Mouse (Mus musculus): ENCODE measurements around the gene Itsn2. TPM values are rescaled to one million over a fixed set of nuclear protein-coding genes. Genes with fewer than 3 reads are reported as not detected.
"Not testable (repeated sequence)": the region's sequence is repeated elsewhere in the genome, so short reads cannot be mapped to it uniquely, and the experiment has no call there.

Gene Itsn2
- total RNA-seq, 2 experiments from 2014 or later = 40.2 to 45.4 TPM

GRCm38 (mm10) chr12:4708881-4709604 is 116.6 kb downstream of the Itsn2 start:
- no peak for DNase-seq

DNA sequence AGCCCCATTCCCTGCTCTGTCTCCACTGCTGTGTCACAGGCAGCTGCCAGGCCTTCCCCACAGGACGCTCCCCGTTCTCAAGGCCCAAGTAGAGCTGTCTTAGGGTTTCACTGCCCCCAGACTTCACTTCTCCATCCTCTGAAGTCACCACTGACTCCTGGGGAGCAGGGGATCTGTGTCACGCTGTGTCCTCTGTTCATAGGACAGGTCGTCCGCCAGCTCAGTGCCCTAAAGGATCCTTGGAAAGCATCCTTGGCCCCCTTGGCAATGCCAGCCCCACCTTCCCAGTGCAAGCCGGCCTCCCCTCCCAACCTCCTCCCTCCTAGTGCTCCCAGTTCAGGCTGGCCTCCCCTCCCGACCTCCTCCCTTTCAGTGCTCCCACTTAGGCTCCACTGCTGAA is 117.5 kb downstream of the Itsn2 start:
- no peak for DNase-seq

GRCm38 (mm10) chr12:4713361-4713760 is 120.9 kb downstream of the Itsn2 start:
- no peak for DNase-seq

DNA sequence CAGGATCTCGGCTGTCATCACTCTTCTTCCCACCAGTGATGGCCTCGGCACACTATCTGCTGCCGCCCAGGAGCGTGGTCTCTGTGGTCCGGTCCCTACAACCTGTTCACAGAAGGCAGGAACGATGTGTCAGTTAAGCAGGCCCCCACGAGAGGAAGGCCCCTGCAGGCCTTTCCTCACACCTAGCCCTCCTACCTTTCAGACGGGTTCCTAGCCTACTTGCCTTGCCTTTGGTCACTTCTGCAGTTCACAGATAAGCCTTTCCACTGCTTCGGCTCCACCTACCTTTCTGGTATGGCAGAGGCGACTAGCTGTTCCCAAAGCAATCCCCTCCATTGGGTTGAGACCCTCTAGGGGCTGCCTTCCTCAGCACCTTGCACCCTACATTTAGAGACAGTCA is 123.2 kb downstream of the Itsn2 start:
- no peak for DNase-seq

GRCm38 (mm10) chr12:4717417-4717816 is 125.0 kb downstream of the Itsn2 start:
- DNase-seq = peak; percentile 47

GRCm38 (mm10) chr12:4719066-4719761 is 126.8 kb downstream of the Itsn2 start:
- DNase-seq = no peak

DNA sequence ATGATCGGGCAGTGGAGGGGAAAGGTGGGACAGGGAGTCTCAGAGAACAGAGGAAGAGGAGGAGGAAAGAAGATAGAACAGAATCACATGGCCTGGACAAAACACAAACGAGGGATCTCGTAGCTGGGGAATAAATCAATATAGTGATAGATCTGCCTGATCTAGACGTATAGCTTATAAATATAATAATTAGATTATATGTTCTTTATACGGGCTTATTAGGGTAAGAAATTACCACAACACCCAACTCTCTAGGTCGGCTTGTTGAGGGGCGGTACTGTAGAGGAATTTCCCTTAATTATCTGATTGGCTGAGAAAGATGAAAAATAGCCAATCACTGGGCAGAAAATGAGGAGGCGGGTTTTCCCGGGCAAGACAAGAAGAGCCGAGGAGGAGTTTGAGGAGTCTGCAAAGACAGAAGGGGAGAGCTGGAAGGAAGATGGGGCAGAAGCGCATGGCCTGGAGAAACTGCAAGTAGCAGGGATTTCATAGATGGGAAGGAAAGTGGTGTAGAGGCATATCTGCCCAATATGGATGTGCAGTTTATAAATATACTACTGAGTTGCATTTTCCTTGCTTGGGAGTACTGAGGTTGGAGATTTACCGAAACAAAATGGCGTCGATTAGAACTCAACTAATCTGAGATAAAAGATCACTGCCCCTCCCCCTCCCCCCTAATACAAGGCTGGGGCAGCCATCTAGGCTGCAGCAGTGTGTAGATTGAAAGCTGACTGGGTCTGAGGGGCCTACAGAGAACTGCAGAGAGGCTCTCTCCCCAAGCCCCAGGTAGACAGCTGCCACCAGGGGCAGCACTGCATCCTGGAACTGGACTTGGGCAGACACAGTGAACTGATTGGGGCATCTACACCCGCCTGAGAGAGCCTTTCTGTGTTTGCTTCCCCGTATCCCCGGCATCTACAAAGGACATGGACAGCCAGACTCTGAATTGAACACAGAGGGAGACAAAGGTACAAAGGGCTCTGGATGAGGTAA is 127.6 kb downstream of the Itsn2 start:
- DNase-seq = no peak

DNA sequence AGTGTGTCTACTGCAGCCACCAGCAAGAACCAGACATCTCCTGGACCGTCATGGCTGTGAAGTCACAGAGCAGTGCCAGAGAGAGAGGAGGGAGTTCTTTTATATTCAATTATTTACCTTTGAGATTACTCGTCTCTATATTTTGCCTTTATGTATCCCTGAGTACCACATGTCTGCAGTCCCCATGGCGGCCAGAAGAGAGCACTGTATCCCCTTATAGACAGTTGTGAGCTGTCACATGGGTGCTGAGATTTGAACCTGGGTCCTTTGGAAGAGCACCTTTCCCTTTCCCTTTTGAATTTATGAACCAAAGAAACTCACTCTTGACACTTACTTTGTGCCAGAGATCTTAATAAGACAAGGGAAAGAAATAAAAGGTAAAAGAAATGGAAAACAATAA is 136.7 kb downstream of the Itsn2 start:
- no peak for DNase-seq

GRCm38 (mm10) chr12:4731629-4732028 is 139.2 kb downstream of the Itsn2 start:
- no peak for DNase-seq

GRCm38 (mm10) chr12:4732332-4732731 is 139.9 kb downstream of the Itsn2 start:
- no peak for DNase-seq

DNA sequence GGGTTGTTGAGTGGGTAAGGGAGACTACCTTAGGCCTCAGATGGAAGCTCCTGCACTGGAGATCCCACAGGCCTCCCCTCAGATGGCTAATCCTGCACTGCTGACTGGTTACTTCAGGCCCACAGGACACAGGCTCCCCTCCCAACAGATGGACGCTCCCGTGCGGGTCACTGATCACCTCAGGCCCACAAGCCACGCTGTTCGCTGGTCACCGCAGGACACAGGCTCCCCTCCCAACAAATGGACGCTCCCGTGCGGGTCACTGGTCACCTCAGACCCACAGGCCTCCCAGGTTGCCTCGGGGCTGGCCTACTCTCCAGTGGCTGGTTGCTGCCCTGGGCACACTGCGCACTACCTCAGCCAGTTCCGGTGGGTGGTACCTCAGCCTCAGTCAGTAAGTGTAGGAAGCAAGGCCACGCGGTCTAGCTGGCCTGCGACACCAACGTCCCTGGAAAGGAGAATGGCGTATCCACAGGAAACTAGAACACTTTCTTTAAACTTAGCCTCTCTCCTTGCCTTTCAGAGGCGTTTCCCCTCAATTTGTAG is 145.7 kb downstream of the Itsn2 start, which contains the start of gene Fam228a:
TSS of gene Fam228a (minus strand) at position 400 of the 546 bp plus-strand sequence.
- no peak for DNase-seq

DNA sequence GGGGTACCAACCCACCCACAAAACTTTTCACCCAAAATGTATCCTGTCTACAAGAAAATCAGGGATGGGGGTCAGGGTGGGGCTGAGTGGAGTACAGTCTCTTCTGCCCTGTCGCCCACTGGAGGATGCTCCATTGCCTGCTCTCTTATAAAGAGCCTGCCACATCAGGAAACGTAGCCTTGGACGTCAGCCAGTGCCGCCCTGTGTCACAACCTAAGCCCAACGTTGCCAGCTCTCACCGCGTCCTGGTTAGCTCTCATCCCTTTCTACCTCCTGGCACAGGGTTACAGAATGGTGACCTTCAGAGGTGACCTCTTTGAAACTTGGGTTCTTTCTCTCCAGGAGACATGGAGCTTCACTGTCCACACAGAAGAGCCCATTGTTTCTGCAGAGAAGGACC is 148.4 kb downstream of the Itsn2 start:
- peak; percentile 71 for DNase-seq

DNA sequence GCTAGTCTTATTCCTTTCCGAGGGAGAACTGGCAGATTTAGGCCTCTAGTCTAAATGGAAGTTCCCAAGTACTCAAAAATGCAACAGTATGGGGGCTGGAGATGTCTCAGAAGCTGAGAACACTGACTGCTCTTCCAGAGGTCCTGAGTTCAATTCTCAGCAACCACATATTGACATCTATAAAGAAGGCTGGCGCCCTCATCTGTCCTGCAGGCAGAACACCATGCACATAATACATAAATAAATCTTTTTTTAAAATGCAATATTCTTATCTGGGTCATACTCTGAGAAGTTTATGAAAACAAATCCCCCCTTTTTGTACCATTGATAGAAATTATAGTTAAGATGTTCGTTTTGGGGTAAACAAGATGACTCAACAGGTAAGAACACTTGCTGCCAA is 149.7 kb downstream of the Itsn2 start:
- DNase-seq = no peak

GRCm38 (mm10) chr12:4744486-4744885 is 152.0 kb downstream of the Itsn2 start:
- DNase-seq = peak; percentile 48

DNA sequence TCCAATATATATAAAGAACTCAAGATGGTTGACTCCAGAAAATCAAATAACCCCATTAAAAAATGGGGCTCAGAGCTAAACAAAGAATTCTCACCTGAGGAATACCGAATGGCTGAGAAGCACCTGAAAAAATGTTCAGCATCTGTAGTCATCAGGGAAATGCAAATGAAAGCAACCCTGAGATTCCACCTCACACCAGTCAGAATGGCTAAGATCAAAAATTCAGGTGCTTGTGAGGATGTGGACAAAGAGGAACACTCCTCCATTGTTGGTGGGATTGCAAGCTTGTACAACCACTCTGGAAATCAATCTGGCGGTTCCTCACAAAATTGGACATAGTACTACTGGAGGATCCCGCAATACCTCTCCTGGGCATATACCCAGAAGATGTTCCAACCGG is 162.0 kb downstream of the Itsn2 start:
- not testable (repeated sequence) for DNase-seq

DNA sequence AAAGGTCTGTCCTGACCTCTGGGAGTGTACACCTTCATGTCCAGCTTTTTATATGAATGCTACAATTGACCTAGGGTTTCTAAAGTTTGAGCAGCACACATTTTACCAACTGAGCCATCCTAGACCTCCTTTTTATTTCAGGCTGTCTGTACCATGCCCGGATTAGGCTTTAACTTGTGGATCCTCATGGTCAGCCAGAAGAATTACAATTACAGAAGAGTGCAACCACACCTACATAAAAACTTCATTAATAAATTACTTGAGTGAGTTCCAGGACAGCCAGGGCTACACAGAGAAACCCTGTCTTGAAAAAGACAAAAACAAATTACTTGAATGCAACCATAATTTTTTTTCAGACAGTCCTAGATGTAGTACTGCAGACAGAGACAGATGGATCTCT is 164.6 kb downstream of the Itsn2 start:
- DNase-seq = no peak

Other genes starting within 250 kb of the Itsn2 start
- 10 to 100 TPM; 30.2 to 36.4 TPM for gene Ncoa1, start 115.5 kb upstream of the Itsn2 start, total RNA-seq (2021)
- gene Gm3625, start 289 bp downstream of the Itsn2 start, total RNA-seq (2021) = not detected
- under 1 TPM; 0.15 to 0.76 TPM for gene Fam228a, start 145.8 kb downstream of the Itsn2 start, total RNA-seq (2021)
- 1 to 10 TPM; 2.5 to 3.9 TPM for gene Pfn4, start 176.4 kb downstream of the Itsn2 start, total RNA-seq (2021)
- gene Fam228b, start 176.6 kb downstream of the Itsn2 start, total RNA-seq (2021) = 10 to 100 TPM in 1 of 2 experiments, 1 to 10 TPM in 1; 8.6 to 17.3 TPM
- gene Sf3b6, start 224.9 kb downstream of the Itsn2 start, total RNA-seq (2021) = 100 to 1,000 TPM in 1 of 2 experiments, 10 to 100 TPM in 1; 87.9 to 101 TPM
- 10 to 100 TPM; 10.6 to 19.8 TPM for gene Fkbp1b, start 249.0 kb downstream of the Itsn2 start, total RNA-seq (2021)

Measured in adrenal gland, postnatal 10 days (tissue).